Mouse (Mus musculus) v-Abl transformed pro-B cells (cell line): ENCODE data around the gene Aqp9.

Experiments used
- in situ Hi-C, 2 experiments: fragments of 400-800 bp; cut with MboI; formaldehyde crosslinking; loops; one replicate each; pipeline ENCODE4 v1.15.1; 2025; ENCODE audit not compliant: unreplicated experiment in 2 of 2

The Aqp9 gene

DNA sequence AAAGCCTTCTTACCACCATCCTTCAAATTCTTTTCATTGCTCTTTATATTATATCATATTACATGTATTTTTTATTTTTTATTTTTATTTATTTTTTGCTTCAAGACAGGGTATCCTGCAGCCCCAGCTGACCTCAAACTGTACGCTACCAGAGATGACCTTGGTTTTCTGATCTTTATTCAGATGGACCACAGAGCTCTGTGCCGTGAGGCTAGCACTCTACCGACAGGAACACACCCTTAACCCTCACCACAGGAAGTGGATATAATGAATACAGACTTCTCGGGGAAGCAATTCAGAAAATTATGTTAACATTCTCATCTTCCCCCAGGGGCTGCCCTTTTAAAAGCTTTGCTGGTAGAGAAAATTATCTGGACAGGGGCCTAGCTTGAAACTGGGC is 95.4 kb downstream of the Aqp9 start:
- in situ Hi-C loops: loop anchor here (5.0 to 10.0 kb wide), 8 partner anchors 86 to 406 kb away; no protein-coding TSS in a partner anchor

DNA sequence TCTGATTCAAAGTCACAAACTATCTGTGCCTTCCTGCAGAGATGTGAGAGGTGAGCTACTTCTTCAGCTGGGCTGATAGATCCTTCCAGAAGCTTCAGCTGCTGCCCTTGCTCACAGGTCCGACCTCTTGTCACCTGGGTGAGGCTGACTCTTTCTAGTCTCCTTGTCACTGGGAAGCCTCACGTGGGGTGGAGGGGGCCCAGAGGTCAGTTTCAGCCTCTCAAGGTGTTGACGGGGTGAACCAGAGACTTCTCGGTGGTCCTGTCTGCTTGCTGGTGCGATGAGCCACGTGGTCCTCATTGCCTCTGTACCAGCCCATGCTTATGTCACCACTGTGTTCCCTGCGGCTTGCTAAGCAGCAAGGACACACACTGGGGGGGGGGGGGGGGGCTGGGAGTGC is 96.0 kb downstream of the Aqp9 start:
- in situ Hi-C loops: loop anchor here (5.0 to 10.0 kb wide), 8 partner anchors 85 to 405 kb away; no protein-coding TSS in a partner anchor

- in situ Hi-C loops: loop anchor here (5.0 to 10.0 kb wide), 8 partner anchors 84 to 404 kb away; no protein-coding TSS in a partner anchor
Measured at GRCm38 (mm10) chr9:71071581-71072330, 96.7 kb downstream of the Aqp9 start.

GRCm38 (mm10) chr9:71070628-71071027 is 97.9 kb downstream of the Aqp9 start:
- in situ Hi-C loops: loop anchor here (5.0 to 10.0 kb wide), 8 partner anchors 83 to 403 kb away; no protein-coding TSS in a partner anchor

DNA sequence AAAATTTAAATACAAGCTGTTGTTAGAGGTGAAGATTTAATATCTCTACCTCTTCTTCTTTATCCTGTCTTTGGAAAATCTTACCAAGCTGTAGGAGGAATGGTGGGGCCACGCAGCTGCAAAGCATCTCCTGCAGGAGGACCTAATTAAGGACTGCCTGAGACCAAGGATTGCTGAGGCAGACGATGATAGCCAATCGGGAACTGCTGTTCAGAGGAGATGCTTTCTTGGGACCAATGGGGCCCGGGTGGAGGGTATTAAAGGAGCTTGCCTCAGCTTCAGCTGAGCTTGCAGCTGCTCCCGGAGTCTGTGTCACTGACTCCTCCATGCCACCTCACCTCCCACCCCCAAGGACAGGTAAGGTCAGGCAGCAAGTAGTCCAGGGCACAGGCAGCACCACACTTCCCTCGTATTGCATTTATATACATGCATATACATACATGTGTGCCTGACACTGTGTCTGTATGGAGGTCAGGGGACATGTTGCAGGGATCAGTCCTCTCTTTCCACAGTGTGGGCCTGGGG is 99.6 kb downstream of the Aqp9 start:
- in situ Hi-C loops: loop anchor here (5.0 to 10.0 kb wide), 2 partner anchors 52 to 234 kb away; no protein-coding TSS in a partner anchor

GRCm38 (mm10) chr9:71067156-71067555 is 101.3 kb downstream of the Aqp9 start:
- in situ Hi-C loops: loop anchor here (5.0 to 10.0 kb wide), 2 partner anchors 50 to 232 kb away; no protein-coding TSS in a partner anchor

DNA sequence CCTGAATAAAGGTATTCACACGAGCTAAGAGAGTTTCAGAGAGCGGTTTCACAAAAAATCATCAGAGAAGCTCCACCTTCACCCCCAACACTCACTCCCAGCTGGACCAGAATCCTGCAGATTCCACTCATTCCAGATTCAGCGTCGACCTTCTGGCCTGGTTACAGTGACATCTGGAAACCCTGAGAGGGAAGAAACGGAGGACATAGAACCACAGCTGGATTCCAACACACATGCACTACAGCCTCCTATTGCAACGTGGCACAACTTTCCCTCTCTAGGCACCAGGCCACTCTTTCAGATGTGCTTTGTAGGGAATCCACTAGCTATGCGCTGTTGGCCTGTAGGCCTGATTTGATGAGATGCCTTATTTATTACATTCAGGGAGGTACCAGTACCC is 102.0 kb downstream of the Aqp9 start:
- in situ Hi-C loops: loop anchor here (5.0 to 10.0 kb wide), 2 partner anchors 49 to 232 kb away; no protein-coding TSS in a partner anchor

GRCm38 (mm10) chr9:71065343-71065875 is 103.1 kb downstream of the Aqp9 start:
- in situ Hi-C loops: loop anchor here (5.0 to 10.0 kb wide), 2 partner anchors 48 to 231 kb away; no protein-coding TSS in a partner anchor

GRCm38 (mm10) chr9:71064291-71064840 is 104.1 kb downstream of the Aqp9 start:
- in situ Hi-C loops: loop anchor here in 1 of 2 experiments (10.0 kb wide), 1 partner anchor 230 kb away; no protein-coding TSS in a partner anchor

- in situ Hi-C loops: loop anchor here in 1 of 2 experiments (10.0 kb wide), 1 partner anchor 229 kb away; no protein-coding TSS in a partner anchor
Measured at GRCm38 (mm10) chr9:71063551-71063950, 104.9 kb downstream of the Aqp9 start.

- in situ Hi-C loops: loop anchor here in 1 of 2 experiments (10.0 kb wide), 1 partner anchor 228 kb away; no protein-coding TSS in a partner anchor
Measured at GRCm38 (mm10) chr9:71062976-71063375, 105.5 kb downstream of the Aqp9 start.

DNA sequence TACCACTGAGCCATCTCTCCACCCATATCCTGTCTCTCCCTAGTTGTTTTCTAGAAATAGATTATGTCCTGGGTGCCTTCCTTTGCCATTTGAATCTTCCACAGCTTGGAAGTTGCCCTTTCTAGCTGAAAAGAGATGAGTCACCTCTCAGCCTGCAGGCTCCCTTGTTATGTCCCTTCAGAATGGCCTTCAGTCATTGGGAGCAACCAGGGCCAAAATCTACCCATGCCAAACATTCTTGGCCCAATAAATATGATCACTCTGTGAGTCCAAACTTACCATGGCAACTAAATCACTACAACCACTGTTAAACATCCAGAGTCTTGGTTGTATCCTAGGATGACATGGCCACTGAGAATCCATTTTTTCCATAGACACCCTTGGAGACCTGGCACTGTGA is 106.2 kb downstream of the Aqp9 start:
- in situ Hi-C loops: loop anchor here in 1 of 2 experiments (10.0 kb wide), 1 partner anchor 228 kb away; no protein-coding TSS in a partner anchor
